Mouse (Mus musculus) E14TG2a.4 (cell line): ENCODE data around the gene Crybg3.

Experiments
- CTCF ChIP-seq: conservative IDR thresholded peaks from 2 replicates; pipeline ENCODE4 v1.5.1; 2014; ENCODE audit warnings: low read length
- NANOG ChIP-seq: IDR thresholded peaks from 2 replicates; pipeline ENCODE4 v1.6.1; 2014; ENCODE audit warnings: borderline replicate concordance, low read length, mixed read lengths
- POU5F1 ChIP-seq: IDR thresholded peaks from 2 replicates; pipeline ENCODE4 v1.6.1; 2014; ENCODE audit warnings: low read length, borderline replicate concordance

- no peak for TF ChIP-seq CTCF
- TF ChIP-seq POU5F1 = no peak
- TF ChIP-seq NANOG = no peak
These were observed 17.3 kb downstream of the Crybg3 start for GRCm38 (mm10) chr16:59583515-59583914.
